Mouse (Mus musculus) left cerebral cortex, postnatal 25 days (tissue): Measurements from ENCODE around the gene Ilkap. TPM values are rescaled to one million over a fixed set of nuclear protein-coding genes. Genes with fewer than 3 reads are reported as not detected.

Source experiments
- DNase-seq, 2 experiments: peaks; one replicate each; pipeline ENCODE4 v3.0.0; 2022; ENCODE audit warnings: low spot score in 2 of 2, mixed read lengths in 1 of 2
- intact Hi-C: fragments of 180-260 bp; cut with DNase I; formaldehyde crosslinking; loops from one replicate; pipeline ENCODE4 v1.15.1; 2025
- total RNA-seq, 2 experiments: library from RNA; stranded (reverse); gene quantifications; 2 replicates each; pipeline ENCODE4 v1.2.3; 2021

Ilkap gene
- total RNA-seq, 2 experiments from 2014 or later, result 59.7 to 61.7 TPM

DNA sequence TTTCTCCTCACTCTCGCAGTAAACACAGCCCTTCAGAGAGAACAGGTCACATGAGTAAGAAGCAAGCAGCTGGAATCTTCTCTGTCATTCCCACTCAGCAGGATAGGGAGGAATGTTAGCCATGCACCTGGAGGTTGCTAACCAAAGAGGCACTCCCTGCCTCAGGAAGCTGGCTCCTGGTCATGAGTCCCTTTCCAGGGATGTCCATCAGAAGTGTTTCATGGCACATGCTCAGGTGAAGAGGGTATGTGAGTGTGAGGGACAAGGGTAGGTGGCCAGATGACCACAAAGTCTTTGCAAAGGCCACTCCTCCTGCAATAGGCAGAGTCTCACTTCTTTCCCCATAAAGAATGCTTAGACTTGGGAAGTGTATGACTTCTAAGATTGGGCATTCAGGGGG is 19.4 kb upstream of the Ilkap start:
- intact Hi-C loops, result no loop called here
- no peak for DNase-seq

DNA sequence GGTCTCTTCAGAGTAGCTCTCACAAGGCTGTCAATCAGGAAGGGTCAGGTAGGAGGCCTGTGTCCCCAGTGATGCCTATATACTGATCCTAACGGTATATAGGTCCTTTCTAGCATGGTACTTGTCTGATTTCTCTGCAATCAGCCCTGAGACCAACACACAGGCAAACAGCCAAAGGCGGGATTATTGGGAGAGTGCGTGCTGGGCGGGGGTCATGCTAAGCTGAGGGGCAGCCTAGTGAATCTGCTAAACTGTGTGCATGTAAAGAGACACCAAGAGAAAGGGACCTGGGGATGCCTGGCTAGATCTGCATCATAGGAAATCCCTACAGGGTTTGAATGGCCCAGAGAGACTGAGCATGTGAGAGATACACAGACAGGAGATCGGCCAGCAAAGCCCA is 16.7 kb upstream of the Ilkap start:
- DNase-seq, result no peak
- intact Hi-C loops, result no loop called here

DNA sequence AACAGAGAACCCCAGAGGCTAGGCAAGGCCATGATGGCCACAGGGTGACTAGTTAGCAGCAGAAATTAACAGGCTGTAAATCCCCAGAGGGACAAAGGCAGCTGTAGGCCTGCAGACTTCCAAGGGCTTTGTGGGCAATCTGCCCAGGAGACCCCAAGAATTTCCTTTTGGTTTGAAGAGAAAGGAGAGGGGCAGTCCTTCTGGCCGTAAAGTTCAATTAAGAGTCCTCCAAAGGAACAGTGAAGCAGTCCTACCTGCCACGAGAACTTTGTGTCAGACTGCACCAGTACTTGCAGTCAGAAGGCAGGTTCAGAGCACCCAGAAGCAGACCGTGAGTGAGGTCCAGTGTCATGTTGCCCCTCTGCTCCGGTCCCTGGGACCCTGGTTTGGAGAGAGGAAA is 16.3 kb upstream of the Ilkap start:
- intact Hi-C loops, result no loop called here

DNA sequence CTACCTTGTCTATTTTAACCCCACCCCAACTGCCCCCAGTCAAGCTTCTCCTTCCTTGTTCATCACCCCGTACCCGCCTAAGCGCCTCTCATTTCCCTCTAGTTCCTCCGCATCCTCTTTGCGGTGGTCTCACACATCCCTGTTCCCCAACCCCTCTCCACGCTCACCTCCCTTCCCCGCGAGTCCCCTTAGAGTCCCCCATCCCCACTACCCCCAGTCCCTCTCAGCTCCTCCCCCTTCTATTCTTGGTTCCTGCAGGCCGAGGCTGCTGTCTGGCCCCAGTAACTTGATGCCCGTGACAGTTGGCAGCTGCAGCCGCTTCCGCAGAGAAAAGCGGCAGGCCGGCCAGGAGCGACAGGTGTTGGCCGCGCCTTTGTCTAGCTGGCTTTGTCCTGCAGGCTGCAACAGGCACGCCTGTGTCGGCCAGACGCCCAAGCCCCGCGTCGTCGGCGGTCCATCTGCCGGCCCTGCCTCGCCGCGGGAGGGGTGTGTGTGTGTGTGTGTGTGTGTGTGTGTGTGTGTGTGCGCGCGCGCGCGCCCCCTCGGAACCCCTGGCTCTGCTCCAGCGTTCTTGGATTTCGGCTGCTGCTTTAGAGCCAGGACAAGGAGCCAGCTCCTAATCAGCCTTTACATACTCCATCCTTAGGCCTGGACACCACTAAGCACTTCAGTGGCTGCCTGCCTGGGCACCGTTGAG is 15.4 kb upstream of the Ilkap start, which contains the start of gene Hes6:
TSS of gene Hes6 (minus strand) at position 141 of the 697 bp plus-strand sequence.
- intact Hi-C loops, result loop anchor here (1.0 kb wide), 1 partner anchor 15 kb away; no protein-coding TSS in a partner anchor
- peak in 1 of 2 experiments; percentile 49 for DNase-seq

More for the DNA sequence above, 16.3 kb upstream of the Ilkap start:
- DNase-seq, result no peak

DNA sequence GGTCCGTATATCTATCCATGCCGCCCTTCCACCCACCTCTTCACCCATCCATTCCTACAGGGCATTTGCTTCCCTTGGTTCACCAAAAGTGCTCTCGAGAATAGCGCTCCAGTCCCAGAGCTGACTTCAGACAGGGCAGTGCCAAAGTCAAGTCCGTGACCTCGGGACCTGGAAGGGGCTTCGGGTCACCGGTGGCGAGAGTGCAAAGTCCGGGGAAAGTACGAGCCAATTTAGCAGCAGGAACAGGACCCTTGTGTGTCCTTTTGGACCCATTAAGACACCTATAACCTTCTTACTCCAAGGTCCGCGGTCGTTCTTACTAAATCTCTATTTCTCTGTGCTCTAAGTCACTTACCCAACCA is 14.9 kb upstream of the Ilkap start:
- intact Hi-C loops, result loop anchor here (1.0 kb wide), 1 partner anchor 14 kb away; no protein-coding TSS in a partner anchor
- DNase-seq, result no peak

DNA sequence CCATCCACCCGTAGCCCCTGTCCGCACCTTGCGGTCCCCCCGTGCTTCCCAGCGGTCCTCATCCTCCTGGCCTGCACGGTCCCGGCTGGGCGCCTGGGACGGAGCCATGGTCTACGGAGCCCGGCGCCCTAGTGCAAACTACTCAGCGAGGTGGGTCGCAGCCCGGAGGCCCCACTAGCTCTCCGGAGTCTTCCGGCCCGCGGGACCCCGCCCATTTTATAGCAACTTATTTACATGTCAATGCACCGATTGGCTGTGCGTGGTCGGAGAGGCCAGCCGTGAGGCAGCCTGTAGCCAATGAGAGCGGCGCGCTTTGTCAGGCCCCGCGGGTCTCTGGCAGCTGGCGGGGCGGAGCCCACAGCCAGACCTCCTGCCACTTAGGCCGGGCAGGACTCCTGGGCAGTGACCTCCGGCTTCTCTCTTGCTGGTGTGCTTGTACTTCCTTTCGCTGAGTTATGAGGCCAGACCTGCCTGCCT is 14.5 kb upstream of the Ilkap start:
- DNase-seq, result peak; percentile 92 to 96
- intact Hi-C loops, result loop anchor here (1.0 kb wide), 1 partner anchor 14 kb away; no protein-coding TSS in a partner anchor

DNA sequence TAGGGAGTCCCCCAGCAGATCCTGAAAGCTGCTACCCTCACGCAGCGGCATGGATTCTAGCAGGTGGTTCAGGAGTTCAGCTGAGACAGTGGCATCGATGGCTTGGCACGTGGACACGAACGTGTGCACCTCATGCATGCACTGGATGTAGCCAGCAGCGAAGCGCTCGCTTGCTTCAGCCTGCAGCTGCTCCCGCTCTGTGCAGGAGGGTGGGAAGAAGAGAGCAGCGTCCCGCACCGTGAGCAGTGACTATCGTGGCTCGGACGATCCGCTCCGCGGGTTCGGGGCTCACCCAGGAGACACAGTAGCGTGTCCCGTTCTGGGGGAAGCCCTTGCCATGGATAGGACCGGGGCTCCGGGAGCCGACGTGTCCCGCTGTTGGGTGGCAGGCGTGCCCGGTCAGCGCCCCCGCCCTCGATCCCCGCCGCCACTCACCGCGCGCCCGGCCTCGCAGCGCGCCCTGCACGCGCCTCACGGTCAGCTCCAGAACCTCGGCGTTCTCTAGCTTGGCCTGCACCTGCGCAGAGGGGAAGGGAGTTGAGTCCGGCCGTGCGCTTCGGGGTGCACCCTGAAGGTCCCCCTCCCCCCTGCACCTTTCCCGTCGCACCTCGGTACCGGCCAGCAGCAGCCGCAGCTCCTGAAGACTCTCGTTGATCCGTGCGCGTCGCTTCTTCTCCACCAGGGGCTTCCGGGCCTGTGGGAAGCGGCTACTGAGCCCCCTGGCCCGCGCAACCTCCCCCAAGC is 13.8 kb upstream of the Ilkap start:
- DNase-seq, result no peak
- intact Hi-C loops, result loop anchor here (1.0 kb wide), 1 partner anchor 13 kb away; no protein-coding TSS in a partner anchor

DNA sequence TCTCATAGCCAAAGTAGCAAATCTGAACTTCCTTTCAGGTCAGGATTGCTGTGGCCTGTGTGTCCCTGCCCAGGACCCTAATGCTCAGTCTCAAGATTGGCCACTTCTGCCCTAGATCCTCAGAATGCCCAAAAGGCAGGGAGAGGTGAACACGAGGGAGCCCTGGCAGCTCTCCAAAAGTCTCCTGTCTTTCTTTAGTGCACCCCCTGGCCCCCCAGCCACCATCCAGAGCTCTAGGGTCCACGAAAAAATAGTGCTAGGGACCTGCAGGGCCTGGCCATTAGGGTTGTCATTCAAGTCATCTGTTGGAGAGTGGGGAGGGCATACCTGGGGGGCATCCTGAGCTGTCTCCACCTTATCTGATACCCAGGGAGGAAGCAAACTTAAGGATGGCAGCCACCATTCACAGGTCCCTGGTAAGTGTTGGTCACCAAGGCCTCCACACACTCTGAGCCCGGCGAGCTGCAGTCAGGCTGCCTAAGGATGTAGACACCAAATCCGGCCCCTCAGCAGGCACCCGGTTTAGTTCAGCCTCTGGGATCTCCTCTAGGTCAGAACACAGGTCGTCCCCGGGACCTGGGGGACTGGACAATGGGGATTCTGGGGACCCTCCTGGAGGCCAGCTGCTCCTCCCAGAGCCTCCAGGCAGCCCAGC is 13.1 kb upstream of the Ilkap start:
- intact Hi-C loops, result no loop called here
- no peak for DNase-seq

DNA sequence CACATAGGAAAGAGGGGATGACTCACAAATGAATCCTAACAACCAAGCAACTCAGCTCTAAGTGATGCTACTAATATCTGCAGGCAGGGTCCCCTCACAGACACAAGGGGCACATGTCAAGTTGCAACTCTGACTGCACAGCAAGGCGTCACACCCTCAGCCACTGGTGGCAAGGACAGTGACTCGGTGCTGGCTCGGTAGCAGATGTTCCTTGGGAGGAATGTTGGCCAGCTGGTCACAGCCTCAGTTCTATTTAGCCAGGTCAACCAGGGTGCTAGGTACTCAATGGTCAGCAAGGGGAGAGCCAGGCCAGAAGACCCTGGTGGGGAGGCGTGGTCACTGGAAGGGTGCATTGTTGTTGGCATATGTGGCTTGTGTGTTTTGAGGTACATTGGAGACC is 9.2 kb upstream of the Ilkap start:
- no peak for DNase-seq
- intact Hi-C loops, result no loop called here

DNA sequence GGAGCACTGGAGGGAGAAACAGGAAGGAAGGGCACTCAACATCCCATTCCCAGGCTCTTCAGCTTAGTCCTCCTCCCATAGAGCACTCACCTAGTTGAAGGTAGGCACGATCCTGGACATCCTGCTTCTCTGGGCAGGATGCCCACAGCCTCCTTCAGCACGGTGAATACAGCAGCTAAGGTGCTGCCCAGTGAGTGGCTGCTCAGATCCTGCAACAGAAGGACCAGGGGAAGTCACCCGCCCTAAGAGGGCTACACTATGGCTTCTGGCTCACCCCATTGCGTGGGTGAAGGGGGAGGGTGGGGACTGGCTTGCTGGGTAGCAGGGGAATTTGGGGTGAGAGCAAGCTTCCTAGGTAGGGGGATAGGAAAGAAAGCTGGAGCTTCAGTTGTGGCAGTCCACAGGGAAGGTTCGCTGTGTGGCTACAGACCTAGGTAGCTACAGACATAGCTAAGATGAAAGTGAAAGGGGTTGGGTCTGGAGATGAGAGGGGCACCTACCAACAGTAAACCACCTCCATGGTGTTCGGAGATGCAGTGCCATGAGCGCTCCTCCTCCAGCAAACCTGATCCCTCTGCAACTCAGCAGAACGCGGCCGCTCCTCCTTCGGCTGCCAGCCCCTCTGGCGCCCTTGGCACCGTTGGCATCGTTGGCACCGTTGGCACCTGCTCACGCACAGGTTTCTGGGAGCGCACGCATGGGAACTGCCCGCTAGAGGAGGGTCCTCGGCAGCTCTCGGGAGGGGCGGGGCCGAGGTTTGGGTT is 7.0 kb upstream of the Ilkap start:
- no peak for DNase-seq
- intact Hi-C loops, result no loop called here

DNA sequence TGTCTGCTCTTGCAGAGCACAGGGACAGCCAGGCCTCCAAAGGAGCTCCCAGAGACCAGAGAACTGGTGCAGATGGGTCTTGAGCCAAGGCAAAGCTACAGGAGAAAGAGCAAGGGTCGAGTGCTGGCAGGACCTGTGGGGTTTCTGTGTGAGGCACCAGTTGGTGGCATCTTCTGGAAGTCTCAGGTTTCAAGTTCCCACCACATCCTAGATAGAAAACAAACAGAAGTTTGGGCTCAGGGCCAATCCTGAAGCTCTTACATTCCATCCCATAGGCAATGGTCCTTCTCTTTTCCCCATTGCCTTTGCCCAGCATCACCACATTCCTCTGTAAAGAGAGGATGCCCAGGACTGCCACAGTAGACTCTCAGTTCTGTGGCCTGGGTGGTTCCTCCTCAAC is 6.4 kb upstream of the Ilkap start:
- intact Hi-C loops, result no loop called here
- no peak for DNase-seq

DNA sequence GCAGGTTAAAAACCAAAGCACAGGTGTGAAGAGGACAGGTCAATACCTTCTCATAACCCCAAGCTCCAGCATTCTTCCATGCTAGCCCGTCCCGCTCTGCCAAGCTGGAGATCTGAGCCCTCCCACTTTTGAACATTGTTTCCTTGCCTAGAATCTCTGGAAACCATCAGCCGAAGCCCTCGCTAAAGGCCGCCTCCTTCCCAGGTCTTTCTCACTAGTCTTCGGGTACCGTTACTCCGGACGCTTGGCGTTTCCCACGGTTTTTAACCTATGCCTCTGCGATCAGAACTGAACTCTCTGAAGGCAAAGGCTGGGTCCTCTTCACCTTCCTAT is 722 bp downstream of the Ilkap start:
- intact Hi-C loops, result no loop called here
- no peak for DNase-seq

DNA sequence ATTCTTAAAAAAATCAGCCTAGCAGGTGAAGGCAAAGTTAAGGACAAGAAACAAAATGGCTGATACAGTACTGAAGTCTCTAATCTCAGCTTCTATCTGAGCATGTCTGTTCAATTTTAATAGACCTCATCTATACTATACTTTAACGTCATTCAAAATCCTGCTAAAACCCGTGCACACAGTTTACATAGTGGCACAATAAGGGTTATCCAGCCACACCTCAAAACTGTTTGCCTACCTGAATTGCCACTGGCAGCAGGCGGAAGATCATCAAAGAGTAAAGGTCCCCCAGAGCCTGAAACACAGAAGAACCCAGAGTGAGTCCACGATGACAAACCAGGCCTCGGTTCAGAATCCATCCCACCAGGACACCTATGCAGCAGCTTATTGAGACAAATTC is 8.2 kb downstream of the Ilkap start:
- no peak for DNase-seq
- intact Hi-C loops, result no loop called here

DNA sequence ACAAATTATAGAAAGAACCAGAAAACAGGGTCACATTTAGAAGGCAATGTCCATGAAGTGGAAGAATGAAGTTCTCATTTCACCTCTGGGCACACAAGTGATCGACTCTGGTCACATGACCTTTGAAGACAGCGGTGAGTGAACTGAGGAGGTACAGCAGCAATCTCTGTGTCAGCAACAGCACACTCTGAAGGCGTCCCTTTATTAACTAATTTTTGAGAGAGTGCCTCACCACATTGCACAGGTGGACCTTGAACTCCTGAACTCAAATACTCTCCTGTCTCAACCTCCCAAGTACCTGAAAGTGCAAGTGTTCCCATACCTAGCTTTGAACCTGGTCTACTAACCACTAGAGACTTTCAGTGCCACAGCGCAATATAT is 17.5 kb downstream of the Ilkap start:
- DNase-seq, result no peak
- intact Hi-C loops, result loop anchor here (10.0 kb wide), 1 partner anchor 206 kb away; the partner anchor contains the start of gene Ramp1

DNA sequence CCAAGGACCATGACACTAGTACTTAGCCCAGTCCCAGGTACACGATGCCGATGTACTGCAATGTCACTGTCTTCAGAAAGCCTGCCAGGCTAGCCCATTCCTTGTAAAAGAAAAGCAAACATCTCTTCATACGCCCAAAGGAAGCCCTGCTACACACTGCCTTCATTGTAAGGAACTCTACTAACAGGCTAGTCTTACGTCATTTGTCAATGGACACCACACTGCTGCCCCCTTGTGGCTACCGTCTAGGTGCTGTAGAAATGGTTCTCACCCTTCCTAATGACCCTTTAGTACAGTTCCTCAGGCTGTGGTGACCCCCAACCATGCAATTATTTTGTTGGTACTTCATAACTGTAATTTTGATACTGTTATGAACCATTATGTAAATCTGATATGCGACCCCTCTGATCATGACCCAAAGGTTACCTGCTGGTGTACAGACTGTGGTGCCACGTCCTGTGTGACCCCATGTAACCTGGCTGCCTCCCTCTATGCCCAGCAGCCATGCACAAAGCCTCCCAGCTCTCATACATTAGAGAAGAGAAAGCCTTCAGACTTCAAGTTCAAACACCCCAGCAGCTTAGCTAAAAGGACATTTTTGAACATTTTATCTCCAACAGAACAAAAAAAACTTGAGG is 18.0 kb downstream of the Ilkap start:
- intact Hi-C loops, result loop anchor here (10.0 kb wide), 1 partner anchor 206 kb away; the partner anchor contains the start of gene Ramp1
- DNase-seq, result peak; percentile 77 to 79

DNA sequence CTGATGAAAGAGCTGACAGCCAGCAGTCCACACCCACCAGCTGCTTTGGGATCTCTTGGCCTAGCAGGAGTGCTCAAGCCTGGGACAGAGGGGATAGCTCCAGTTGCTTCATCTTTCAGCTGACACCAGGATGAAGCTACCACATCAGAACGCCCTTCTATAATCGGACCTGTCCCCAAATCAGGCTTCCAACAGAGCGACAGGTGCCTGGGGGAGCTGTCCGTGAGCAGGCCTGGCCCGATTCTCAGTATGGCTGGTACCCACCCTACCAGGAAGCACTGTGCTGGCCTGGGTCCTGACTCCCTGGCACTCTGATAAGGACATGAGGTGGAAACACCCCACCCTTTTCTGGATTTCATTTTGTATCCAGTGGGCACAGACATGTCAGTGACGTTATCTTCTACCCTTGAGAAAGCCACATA is 25.2 kb downstream of the Ilkap start:
- intact Hi-C loops, result no loop called here
- DNase-seq, result no peak

DNA sequence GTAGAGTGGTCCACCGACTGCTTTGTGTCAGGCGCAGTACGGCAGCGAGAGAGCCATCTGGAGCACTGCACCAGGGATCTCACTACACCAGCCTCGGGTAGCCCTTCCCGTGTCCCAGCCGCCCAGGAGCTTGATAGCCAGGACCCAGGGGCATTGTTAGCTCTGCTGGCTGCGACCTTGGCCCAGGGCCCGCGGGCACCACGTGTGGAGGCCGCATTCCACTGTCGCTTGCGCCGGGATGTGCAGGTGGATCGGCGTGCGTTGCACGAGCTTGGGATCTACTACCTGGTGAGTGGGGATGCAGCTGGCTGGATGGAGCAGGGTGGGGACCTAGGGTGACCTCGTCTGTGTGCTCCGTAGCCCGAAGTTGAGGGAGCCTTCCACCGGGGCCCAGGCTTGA is 28.6 kb downstream of the Ilkap start:
- intact Hi-C loops, result no loop called here
- no peak for DNase-seq

DNA sequence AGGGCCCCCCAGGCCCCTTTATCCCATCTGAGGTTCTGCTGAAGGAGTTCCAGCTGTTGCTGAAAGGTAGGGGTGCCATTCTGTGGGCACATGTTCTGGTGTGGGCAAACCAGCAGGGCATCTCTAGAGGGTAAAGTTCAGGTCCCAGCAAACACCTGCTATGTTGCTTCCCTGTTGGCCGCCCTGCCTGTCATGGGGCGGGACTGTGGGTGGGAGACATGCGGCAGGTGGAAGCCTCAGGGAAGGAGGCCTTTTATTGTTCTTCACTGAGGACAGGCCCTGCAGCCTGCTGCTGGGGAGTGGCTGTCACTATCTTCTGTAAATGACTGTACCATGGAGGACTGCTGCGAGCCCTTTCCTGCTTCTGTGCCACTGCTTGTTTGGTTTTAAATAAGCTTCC is 29.2 kb downstream of the Ilkap start:
- no peak for DNase-seq
- intact Hi-C loops, result no loop called here

DNA sequence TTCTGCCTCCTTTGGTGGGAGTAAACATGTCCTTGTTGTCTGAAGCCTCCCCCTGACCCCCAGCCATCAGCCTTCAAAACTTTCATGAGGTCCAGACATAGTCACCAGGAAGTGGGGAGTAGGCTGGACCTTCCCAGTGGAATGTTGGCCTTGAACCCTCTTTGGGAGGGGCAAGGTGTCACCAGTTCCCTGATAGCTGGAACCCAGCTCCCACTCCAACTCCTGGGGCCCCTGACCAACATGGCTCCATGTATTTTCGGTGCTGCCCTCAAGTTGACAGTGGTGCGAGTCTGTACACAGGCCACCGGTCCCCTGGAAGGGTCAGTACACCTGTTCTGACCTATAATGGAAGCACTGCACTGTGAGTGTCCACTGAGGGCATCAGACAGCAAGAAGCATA is 31.3 kb downstream of the Ilkap start:
- no peak for DNase-seq
- intact Hi-C loops, result no loop called here
